Mouse (Mus musculus) neural tube, embryonic 14.5 days (tissue): ENCODE measurements around the gene Mphosph9. TPM values are rescaled to one million over a fixed set of nuclear protein-coding genes. Genes with fewer than 3 reads are reported as not detected.

Experiments
- ATAC-seq: fragments of 200-750 bp; cut with Nextera tagmentation; 2 replicates; pipeline ENCODE4 v1.8.0; 2017; ENCODE audit warnings: low read depth, mild to moderate bottlenecking, moderate TSS enrichment, moderate library complexity
- H3K27ac ChIP-seq: fragments of 300-500 bp; sonication (generic); 2 replicates; pipeline ENCODE4 v1.5.1; 2014; ENCODE audit warnings: low read depth, mild to moderate bottlenecking, control low read depth, low read length, moderate library complexity, mixed read lengths
- H3K27me3 ChIP-seq: fragments of 300-500 bp; sonication (generic); 2 replicates; pipeline ENCODE4 v1.6.1; 2014; ENCODE audit warnings: low read length; ENCODE audit not compliant: control insufficient read depth, insufficient read depth
- H3K36me3 ChIP-seq: fragments of 300-500 bp; sonication (generic); 2 replicates; pipeline ENCODE4 v1.6.1; 2014; ENCODE audit warnings: low read length, mixed read lengths; ENCODE audit not compliant: control insufficient read depth, insufficient read depth
- H3K4me1 ChIP-seq: fragments of 300-500 bp; sonication (generic); 2 replicates; pipeline ENCODE4 v1.6.1; 2014; ENCODE audit warnings: low read length; ENCODE audit not compliant: control insufficient read depth, insufficient read depth
- H3K4me2 ChIP-seq: fragments of 300-500 bp; sonication (generic); 2 replicates; pipeline ENCODE4 v1.6.1; 2014; ENCODE audit warnings: mild to moderate bottlenecking, low read depth, low read length, control low read depth
- H3K4me3 ChIP-seq: fragments of 300-500 bp; sonication (generic); 2 replicates; pipeline ENCODE4 v1.5.1; 2014; ENCODE audit warnings: low read depth, low read length, control low read depth, mixed read lengths
- H3K9ac ChIP-seq: fragments of 300-500 bp; sonication (generic); replicated peaks from 2 replicates; pipeline ENCODE4 v1.6.1; 2014; ENCODE audit warnings: low read depth, mild to moderate bottlenecking, control low read depth, low read length, mixed read lengths
- H3K9me3 ChIP-seq: fragments of 300-500 bp; sonication (generic); 2 replicates; pipeline ENCODE4 v1.6.1; 2016; ENCODE audit warnings: low read length; ENCODE audit not compliant: control insufficient read depth
- WGBS: fragments of 180-500 bp; shearing (Covaris S2); extraction: QIAGEN DNeasy Blood & Tissue Kit; methylation state at CpG from one replicate; pipeline ENCODE4 v1.1.7; 2014; 5-methylcytosine and 5-hydroxymethylcytosine counted together
- polyA plus RNA-seq: library from polyadenylated mRNA; unstranded; fragments of >200 nt; fragmentation: Nextera tagmentation; extraction: Ambion mirVana; gene quantifications from 2 replicates; pipeline ENCODE4 v1.2.1, GENCODE M21; 2014

The Mphosph9 gene
- polyA plus RNA-seq, 1 experiment from 2014 or later = 18.8 TPM

GRCm38 (mm10) chr5:124293967-124294366 is 33.8 kb downstream of the Mphosph9 start:
- Histone ChIP-seq H3K4me1 (no peaks in the 10 kb centered on the region), H3K9me3 (no peaks in the 10 kb centered on the region), H3K27me3 (no peaks in the 10 kb centered on the region), H3K4me3 (no peak overlapping the region), H3K27ac (no peak overlapping the region), H3K4me2 (no peak overlapping the region), H3K36me3 (peaks cover 52% of the 10 kb centered on the region), H3K9ac (no peak overlapping the region)
- no peak for ATAC-seq
- WGBS = 93% methylated on average over 5 of the region's 5 CpGs

- no peak for ATAC-seq
- 94% methylated on average over 4 of the region's 4 CpGs for WGBS
- Histone ChIP-seq H3K27me3 (no peaks in the 10 kb centered on the region), H3K9ac (no peak overlapping the region), H3K4me1 (no peaks in the 10 kb centered on the region), H3K27ac (no peak overlapping the region), H3K9me3 (no peaks in the 10 kb centered on the region), H3K36me3 (peaks cover 51% of the 10 kb centered on the region), H3K4me3 (no peak overlapping the region), H3K4me2 (no peak overlapping the region)
These were observed 37.6 kb downstream of the Mphosph9 start for GRCm38 (mm10) chr5:124290216-124290615.

GRCm38 (mm10) chr5:124287616-124288247 is 40.0 kb downstream of the Mphosph9 start:
- no peak overlapping the region for H3K4me2 ChIP-seq
- H3K27me3 ChIP-seq = no peaks in the 10 kb centered on the region
- no peaks in the 10 kb centered on the region for H3K4me1 ChIP-seq
- no peaks in the 10 kb centered on the region for H3K9me3 ChIP-seq
- H3K27ac ChIP-seq = no peak overlapping the region
- peaks cover 60% of the 10 kb centered on the region for H3K36me3 ChIP-seq
- WGBS = 98% methylated on average over 6 of the region's 6 CpGs
- H3K4me3 ChIP-seq = no peak overlapping the region
- no peak for ATAC-seq
- H3K9ac ChIP-seq = no peak overlapping the region

GRCm38 (mm10) chr5:124284330-124284729 is 43.4 kb downstream of the Mphosph9 start:
- 75% methylated on average over 3 of the region's 3 CpGs for WGBS
- Histone ChIP-seq H3K27me3 (no peaks in the 10 kb centered on the region), H3K9me3 (no peaks in the 10 kb centered on the region), H3K4me2 (no peak overlapping the region), H3K27ac (no peak overlapping the region), H3K4me3 (no peak overlapping the region), H3K36me3 (peaks cover 43% of the 10 kb centered on the region), H3K9ac (no peak overlapping the region), H3K4me1 (no peaks in the 10 kb centered on the region)
- ATAC-seq = no peak

GRCm38 (mm10) chr5:124282854-124283253 is 44.9 kb downstream of the Mphosph9 start:
- H3K9ac ChIP-seq = no peak overlapping the region
- no peak overlapping the region for H3K27ac ChIP-seq
- no peak for ATAC-seq
- H3K9me3 ChIP-seq = no peaks in the 10 kb centered on the region
- H3K4me3 ChIP-seq = no peak overlapping the region
- WGBS = 94% methylated on average over 2 of the region's 2 CpGs
- H3K4me1 ChIP-seq = no peaks in the 10 kb centered on the region
- H3K4me2 ChIP-seq = no peak overlapping the region
- peaks cover 43% of the 10 kb centered on the region for H3K36me3 ChIP-seq
- no peaks in the 10 kb centered on the region for H3K27me3 ChIP-seq

- Histone ChIP-seq H3K9me3 (no peaks in the 10 kb centered on the region), H3K27me3 (no peaks in the 10 kb centered on the region), H3K27ac (no peak overlapping the region), H3K4me3 (no peak overlapping the region), H3K4me1 (0 out of 2 replicates have a peak, but pooled peaks cover 2% of the 10 kb centered on the region), H3K4me2 (no peak overlapping the region), H3K36me3 (peaks cover 2% of the 10 kb centered on the region), H3K9ac (no peak overlapping the region)
- no peak for ATAC-seq
- 74% methylated on average over 5 of the region's 5 CpGs for WGBS
These were observed 57.5 kb downstream of the Mphosph9 start for GRCm38 (mm10) chr5:124270226-124270625.

- Histone ChIP-seq H3K27ac (no peak overlapping the region), H3K4me2 (no peak overlapping the region), H3K9me3 (no peaks in the 10 kb centered on the region), H3K4me3 (no peak overlapping the region), H3K27me3 (no peaks in the 10 kb centered on the region), H3K36me3 (peaks cover 5% of the 10 kb centered on the region), H3K9ac (no peak overlapping the region), H3K4me1 (0 out of 2 replicates have a peak, but pooled peaks cover 2% of the 10 kb centered on the region)
- 36% methylated on average over 11 of the region's 11 CpGs for WGBS
- ATAC-seq = no peak
These were observed 58.1 kb downstream of the Mphosph9 start for GRCm38 (mm10) chr5:124269661-124270060.

- Histone ChIP-seq H3K36me3 (peaks cover 19% of the 10 kb centered on the region), H3K27ac (no peak overlapping the region), H3K9me3 (no peaks in the 10 kb centered on the region), H3K27me3 (no peaks in the 10 kb centered on the region), H3K9ac (no peak overlapping the region), H3K4me1 (0 out of 2 replicates have a peak, but pooled peaks cover 2% of the 10 kb centered on the region), H3K4me3 (no peak overlapping the region), H3K4me2 (no peak overlapping the region)
- ATAC-seq = no peak
- 91% methylated on average over 6 of the region's 6 CpGs for WGBS
These were observed 60.1 kb downstream of the Mphosph9 start for GRCm38 (mm10) chr5:124267652-124268051.

- WGBS = 91% methylated on average over 6 of the region's 6 CpGs
- H3K36me3 ChIP-seq = peaks cover 23% of the 10 kb centered on the region
These were observed 61.0 kb downstream of the Mphosph9 start for GRCm38 (mm10) chr5:124266821-124267220.

More at GRCm38 (mm10) chr5:124266821-124267220, 61.0 kb downstream of the Mphosph9 start:
- Histone ChIP-seq H3K4me2 (no peak overlapping the region), H3K27ac (no peak overlapping the region), H3K4me1 (0 out of 2 replicates have a peak, but pooled peaks cover 2% of the 10 kb centered on the region), H3K9ac (no peak overlapping the region), H3K27me3 (no peaks in the 10 kb centered on the region), H3K9me3 (no peaks in the 10 kb centered on the region), H3K4me3 (no peak overlapping the region)
- ATAC-seq = no peak
